Mouse (Mus musculus) olfactory bulb, adult 2 months (tissue): ENCODE data around the gene Sgta. TPM values are rescaled to one million over a fixed set of nuclear protein-coding genes. Genes with fewer than 3 reads are reported as not detected.

Experiments used
- H3K27ac ChIP-seq: fragments of 200-500 bp; 2 replicates; pipeline ENCODE4 v1.5.1; 2012; ENCODE audit warnings: low read depth, low read length; ENCODE audit not compliant: insufficient read depth
- H3K4me1 ChIP-seq: fragments of 200-500 bp; 2 replicates; pipeline ENCODE4 v1.6.1; 2012; ENCODE audit warnings: low read length; ENCODE audit not compliant: control insufficient read depth, insufficient read depth
- H3K4me3 ChIP-seq: fragments of 200-500 bp; 2 replicates; pipeline ENCODE4 v1.5.1; 2012; ENCODE audit warnings: mild to moderate bottlenecking, low read depth, low read length, moderate library complexity; ENCODE audit not compliant: insufficient read depth
- CTCF ChIP-seq: fragments of 200-500 bp; IDR thresholded peaks from 2 replicates; pipeline ENCODE4 v1.5.1; 2012; ENCODE audit warnings: low read depth, mild to moderate bottlenecking, low read length, moderate library complexity; ENCODE audit not compliant: insufficient read depth
- POLR2A ChIP-seq: fragments of 200-500 bp; IDR thresholded peaks from 2 replicates; pipeline ENCODE4 v1.6.1; 2012; ENCODE audit warnings: mild to moderate bottlenecking, low read depth, low read length, moderate library complexity; ENCODE audit not compliant: insufficient read depth
- WGBS: fragments of 180-500 bp; shearing (Covaris S2); methylation state at CpG from one replicate; pipeline ENCODE4 v1.1.7; 2018; 5-methylcytosine and 5-hydroxymethylcytosine counted together
- polyA plus RNA-seq: library from polyadenylated mRNA; stranded (reverse); fragments of >200 nt; gene quantifications from 2 replicates; pipeline ENCODE4 v1.2.4, GENCODE M21; 2012; ENCODE audit warnings: low replicate concordance; ENCODE audit not compliant: missing spikeins, insufficient read depth, insufficient read length

The Sgta gene
- not detected in 2 replicates for polyA plus RNA-seq

GRCm38 (mm10) chr10:81059603-81060543, at the start of gene Sgta:
Sgta (minus strand) TSS chr10:81060181.
- WGBS = under 1% methylated on average over 48 of the region's 48 CpGs

GRCm38 (mm10) chr10:81106113-81106721, 46.2 kb upstream of the Sgta start:
- no peak for TF ChIP-seq POLR2A
- no peak for TF ChIP-seq CTCF
- under 1% methylated on average over 34 of the region's 35 CpGs for WGBS
- H3K4me1 ChIP-seq = peaks cover 36% of the 10 kb centered on the region

More at GRCm38 (mm10) chr10:81059603-81060543, at the start of gene Sgta:
- no peak within 1 kb of the TSS; the same call in 1 of the 2 replicates for H3K27ac ChIP-seq
- TF ChIP-seq CTCF = no peak
- TF ChIP-seq POLR2A = peak; percentile 92
- H3K4me1 ChIP-seq = peaks cover 39% of the 10 kb centered on the region
- H3K4me3 ChIP-seq = peak within 1 kb of the TSS; percentile 73

GRCm38 (mm10) chr10:81105565-81106112, 45.7 kb upstream of the Sgta start, which contains the start of gene Map2k2:
Map2k2 (plus strand) TSS chr10:81105915.
- H3K4me3 ChIP-seq = peak within 1 kb of the TSS; percentile 98
- H3K27ac ChIP-seq = peak within 1 kb of the TSS; percentile 97
- H3K4me1 ChIP-seq = peaks cover 36% of the 10 kb centered on the region
- TF ChIP-seq CTCF = no peak
- peak; percentile 98 for TF ChIP-seq POLR2A
- under 1% methylated on average over 56 of the region's 56 CpGs for WGBS

More at GRCm38 (mm10) chr10:81106113-81106721, 46.2 kb upstream of the Sgta start:
- Histone ChIP-seq H3K27ac (peak overlapping the region; percentile 97), H3K4me3 (peak overlapping the region; percentile 98)

- TF ChIP-seq POLR2A = no peak
- no peak for TF ChIP-seq CTCF
- H3K4me3 ChIP-seq = no peak overlapping the region
- 72% methylated on average over 9 of the region's 9 CpGs for WGBS
- no peak overlapping the region for H3K27ac ChIP-seq
- H3K4me1 ChIP-seq = no peaks in the 10 kb centered on the region
These were observed 35.1 kb upstream of the Sgta start for GRCm38 (mm10) chr10:81094931-81095678.

- WGBS = 57% methylated on average over 22 of the region's 22 CpGs
- no peak for TF ChIP-seq POLR2A
- TF ChIP-seq CTCF = no peak
- Histone ChIP-seq H3K27ac (no peak overlapping the region), H3K4me3 (no peak overlapping the region), H3K4me1 (no peaks in the 10 kb centered on the region)
These were observed 32.7 kb upstream of the Sgta start for GRCm38 (mm10) chr10:81092465-81093250.

- no peak for TF ChIP-seq CTCF
- no peaks in the 10 kb centered on the region for H3K4me1 ChIP-seq
- H3K27ac ChIP-seq = no peak overlapping the region
- WGBS = 84% methylated on average over 7 of the region's 7 CpGs
- no peak overlapping the region for H3K4me3 ChIP-seq
These were observed 30.6 kb upstream of the Sgta start for GRCm38 (mm10) chr10:81090621-81091020.

GRCm38 (mm10) chr10:81089216-81089615, 29.2 kb upstream of the Sgta start:
- H3K4me1 ChIP-seq = no peaks in the 10 kb centered on the region
- TF ChIP-seq CTCF (no peak), POLR2A (no peak)
- WGBS = 25% methylated on average over 2 of the region's 2 CpGs
- no peak overlapping the region for H3K4me3 ChIP-seq
- no peak overlapping the region for H3K27ac ChIP-seq

GRCm38 (mm10) chr10:81087021-81087420, 27.0 kb upstream of the Sgta start:
- Histone ChIP-seq H3K4me1 (no peaks in the 10 kb centered on the region), H3K4me3 (no peak overlapping the region), H3K27ac (no peak overlapping the region)
- TF ChIP-seq CTCF (no peak), POLR2A (no peak)
- 55% methylated on average over 2 of the region's 2 CpGs for WGBS
